Mouse (Mus musculus) Patski (cell line): Measurements from ENCODE around the gene Nexmif. TPM values are rescaled to one million over a fixed set of nuclear protein-coding genes. Genes with fewer than 3 reads are reported as not detected.

ENCODE experiments used
- ATAC-seq: fragments of 100-300 bp; one replicate; pipeline ENCODE4 v1.8.0; 2021
- CTCF ChIA-PET: fragments of 350-600 bp; sonication (Branson Sonifier 250); formaldehyde crosslinking; loops from one replicate; lab custom pipeline; 2022; ENCODE audit warnings: inconsistent platforms; lab: Charles Lee
- POLR2A ChIA-PET: fragments of 350-600 bp; sonication (Branson Sonifier 250); formaldehyde crosslinking; loops from one replicate; lab custom pipeline; 2022; ENCODE audit warnings: antibody characterized with exemption, inconsistent platforms; lab: Charles Lee
- DNase-seq: peaks from one replicate; pipeline ENCODE4 v3.0.0-alpha.2; 2011; ENCODE audit warnings: low read depth, low spot score
- H3K27me3 ChIP-seq: fragments of 371-371 bp; one replicate; pipeline ENCODE4 v1.5.1; 2021
- CTCF ChIP-seq: fragments of 100-300 bp; IDR thresholded peaks from one replicate; pipeline ENCODE4 v1.5.1; 2021
- in situ Hi-C: fragments of 300-500 bp; cut with MboI; formaldehyde crosslinking; loops from 3 replicates; pipeline ENCODE4 v1.11.1; 2018; ENCODE audit warnings: low pct_unique_long_range_greater_than_20kb, mixed read lengths
- polyA plus RNA-seq: library from polyadenylated mRNA; unstranded; gene quantifications from one replicate; pipeline ENCODE4 v1.2.3, GENCODE M21; 2021

Nexmif gene
- polyA plus RNA-seq, 1 experiment from 2014 or later = not detected

DNA sequence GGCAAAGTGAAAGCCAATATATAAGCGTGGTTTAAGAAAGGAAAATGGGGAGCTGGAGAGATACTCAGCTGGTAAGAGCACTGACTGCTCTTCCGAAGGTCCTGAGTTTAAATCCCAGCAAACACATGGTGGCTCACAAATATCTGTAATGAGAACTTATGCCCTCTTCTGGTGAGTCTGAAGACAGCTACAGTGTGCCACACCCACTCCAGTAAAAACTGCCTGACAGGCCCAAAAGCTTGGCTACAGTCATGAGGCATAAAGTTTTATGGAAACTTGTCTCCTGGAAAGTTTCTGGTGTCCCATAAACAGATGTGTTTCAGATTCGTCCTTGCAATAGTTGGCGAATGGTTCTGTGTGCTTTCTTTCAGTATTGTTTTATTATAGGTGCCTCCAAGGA lies 86.4 kb downstream of the Nexmif start:
- peaks cover 58% of the 10 kb centered on the region for H3K27me3 ChIP-seq
- DNase-seq (no peak), ATAC-seq (no peak)
- ChIA-PET POLR2A (no interaction called here), CTCF (no interaction called here)
- in situ Hi-C loops = no loop called here
- peak; percentile 21 for TF ChIP-seq CTCF

DNA sequence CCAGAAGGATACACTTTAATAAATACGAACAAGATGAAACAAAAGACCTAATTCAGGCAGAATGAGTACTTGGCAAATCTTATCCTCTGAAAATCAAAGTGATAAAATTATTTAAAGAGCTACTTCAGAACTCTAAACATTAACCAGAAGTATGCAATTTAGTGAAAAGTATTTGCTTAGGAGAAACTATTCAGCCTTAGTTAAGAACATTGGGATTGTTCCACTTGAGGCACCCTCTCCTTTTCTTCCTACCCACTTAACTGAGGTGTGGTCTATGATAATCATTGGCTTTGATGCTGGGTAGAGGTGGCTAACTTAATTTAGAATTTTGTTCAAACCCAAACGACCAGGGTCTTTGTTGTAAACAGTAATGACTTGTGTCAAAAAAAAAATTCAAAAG lies 146.1 kb downstream of the Nexmif start:
- TF ChIP-seq CTCF = no peak
- in situ Hi-C loops = no loop called here
- peaks cover 27% of the 10 kb centered on the region for H3K27me3 ChIP-seq
- ATAC-seq (no peak), DNase-seq (no peak)
- ChIA-PET POLR2A (no interaction called here), CTCF (no interaction called here)

GRCm38 (mm10) chrX:104040276-104040675 lies 160.7 kb downstream of the Nexmif start:
- in situ Hi-C loops = no loop called here
- POLR2A ChIA-PET = no interaction called here
- CTCF ChIA-PET = no interaction called here
- TF ChIP-seq CTCF = no peak
- DNase-seq (no peak), ATAC-seq (no peak)
- peaks cover 29% of the 10 kb centered on the region for H3K27me3 ChIP-seq

GRCm38 (mm10) chrX:104033843-104034242 lies 167.1 kb downstream of the Nexmif start:
- DNase-seq = no peak
- ChIA-PET POLR2A (interaction anchor here (0.6 kb wide), 2 partner anchors 146 to 379 kb away, joined by 6 read pairs; no protein-coding TSS in a partner anchor), CTCF (no interaction called here)
- no peak for ATAC-seq
- in situ Hi-C loops = no loop called here
- TF ChIP-seq CTCF = no peak
- H3K27me3 ChIP-seq = peaks cover 39% of the 10 kb centered on the region

DNA sequence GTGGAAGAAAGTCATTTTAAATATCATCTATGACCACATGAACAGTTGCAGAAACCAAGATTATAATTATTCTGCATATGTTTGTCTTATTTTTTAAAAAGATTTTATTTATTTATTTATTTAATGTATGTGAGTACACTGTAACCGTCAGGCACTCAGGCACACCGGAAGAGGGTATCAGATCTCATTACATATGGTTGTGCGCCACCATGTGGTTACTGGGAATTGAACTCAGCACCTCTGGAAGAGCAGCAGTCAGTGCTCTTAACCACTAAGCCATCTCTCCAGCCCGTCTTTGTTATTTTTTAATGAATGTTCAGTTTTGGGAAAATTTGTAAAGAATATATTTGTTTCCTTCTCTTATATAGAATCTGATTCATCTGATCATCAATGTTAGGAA lies 168.2 kb downstream of the Nexmif start:
- CTCF ChIA-PET = no interaction called here

More for the DNA sequence above, 168.2 kb downstream of the Nexmif start:
- no peak for ATAC-seq
- TF ChIP-seq CTCF = no peak
- in situ Hi-C loops = no loop called here
- POLR2A ChIA-PET = no interaction called here
- peaks cover 37% of the 10 kb centered on the region for H3K27me3 ChIP-seq
- no peak for DNase-seq

Other genes with a start within 250 kb of the Nexmif start
- gene Rlim, start 219.9 kb downstream of the Nexmif start, polyA plus RNA-seq = 34.0 TPM
- 19.0 TPM for gene Abcb7, start 212.7 kb upstream of the Nexmif start, polyA plus RNA-seq